9 mouse cellular contexts compared by ENCODE assay signal in genomic region chr2:75883543-75883942, GRCm38 (mm10). TPM values are rescaled to one million over a fixed set of nuclear protein-coding genes. Genes with fewer than 3 reads are reported as not detected.
DNase-seq lines count a peak whose midpoint lies in the region; ATAC-seq and TF ChIP-seq lines count a peak whose summit lies in the region.
"Had no signal": no experiment of that assay in that cellular context is flagged by ENCODE, and none has a peak within 500 bp of the region (broad histone marks: within the 10 kb centered on the region; RNA-seq: fewer than 3 reads in every experiment).

No protein-coding gene starts in this region.

- peak; percentile 60 for DNase-seq in kidney, adult 2 months
- peak; percentile 74 for DNase-seq in MN1 (ENCODE audit: low spot score)
- DNase-seq in cerebellum, adult 18-20 months: peak; percentile 58 to 69
- peak; percentile 28 to 53 for DNase-seq in gastrocnemius, postnatal 4 days (ENCODE audit: low spot score in 2 of 2)
- peak; percentile 28 to 50 for DNase-seq in layer of hippocampus, postnatal 36 days
- peak; percentile 76 for DNase-seq in testis, postnatal 10 days (ENCODE audit: low spot score)

- peaks cover 4% of the 10 kb centered on the region; the same call in 1 of the 2 replicates for H3K36me3 ChIP-seq in kidney, adult 2 months (ENCODE audit: control insufficient read depth, insufficient read depth, low read length)
- peaks cover 30% of the 10 kb centered on the region for H3K36me3 ChIP-seq in kidney, embryonic 15.5 days

- H3K27ac ChIP-seq in kidney, adult 2 months (ENCODE audit: insufficient read depth, low read depth, low read length): no peak overlapping the region
- H3K27ac ChIP-seq in kidney, embryonic 15.5 days: no peak overlapping the region
- H3K27ac ChIP-seq: neural tube, embryonic 12.5 days had no signal

- no peaks in the 10 kb centered on the region for H3K4me1 ChIP-seq in kidney, adult 2 months (ENCODE audit: control insufficient read depth, insufficient read depth, low read length)
- no peaks in the 10 kb centered on the region for H3K4me1 ChIP-seq in kidney, embryonic 15.5 days
- H3K4me1 ChIP-seq: neural tube, embryonic 12.5 days had no signal

- WGBS in kidney, adult 2 months: 41% methylated on average over 1 of the region's 1 CpGs
- 46% methylated on average over 1 of the region's 1 CpGs for WGBS in kidney, embryonic 15.5 days

- no peak overlapping the region for H3K4me3 ChIP-seq in kidney, adult 2 months (ENCODE audit: insufficient read depth, low read depth, low read length)
- no peak overlapping the region for H3K4me3 ChIP-seq in kidney, embryonic 15.5 days (replicated peaks)
- H3K4me3 ChIP-seq: neural tube, embryonic 12.5 days had no signal

- H3K9ac ChIP-seq in kidney, embryonic 15.5 days: no peak overlapping the region
- H3K9ac ChIP-seq: neural tube, embryonic 12.5 days had no signal

- TF ChIP-seq POLR2A in kidney, adult 2 months (IDR thresholded peaks at IDR 0.05; ENCODE audit: low read depth, low read length): no peak

- no peaks in the 10 kb centered on the region for H3K9me3 ChIP-seq in kidney, embryonic 15.5 days (replicated peaks)
- H3K9me3 ChIP-seq: neural tube, embryonic 12.5 days had no signal

- no peak overlapping the region for H3K4me2 ChIP-seq in kidney, embryonic 15.5 days
- H3K4me2 ChIP-seq: neural tube, embryonic 12.5 days had no signal

- no peak for ATAC-seq in kidney, embryonic 15.5 days (replicated peaks; ENCODE audit: low FRiP score)
- peak; percentile 71 for ATAC-seq in monocyte, adult 5-6 weeks (replicated peaks; ENCODE audit: insufficient number of reproducible peaks, low FRiP score, low TSS enrichment, poor library complexity, severe bottlenecking)

- TF ChIP-seq CTCF in kidney, adult 2 months (conservative IDR thresholded peaks at IDR 0.05; ENCODE audit: insufficient read depth, insufficient read length, low read depth, low read length): peak; percentile 84

- H3K27me3 ChIP-seq in kidney, adult 2 months (replicated peaks; ENCODE audit: control insufficient read depth, insufficient read depth, low read length): no peaks in the 10 kb centered on the region
- no peaks in the 10 kb centered on the region for H3K27me3 ChIP-seq in kidney, embryonic 15.5 days
- H3K27me3 ChIP-seq: neural tube, embryonic 12.5 days had no signal

RNA-seq across cellular contexts. Expression of gene Agps, which starts 51.6 kb away (rescaled TPM):
- 13.3 and 14.8 TPM in 2 replicates for polyA plus RNA-seq in kidney, adult 2 months (2012; rRNA removed)
- polyA plus RNA-seq in kidney, embryonic 15.5 days (2015; fragmentation: Nextera tagmentation; extraction: Ambion mirVana): 39.1 and 41.5 TPM in 2 replicates
- total RNA-seq in gastrocnemius, postnatal 4 days (2021): 10 to 100 TPM; 39.8 to 43.9 TPM
- total RNA-seq in layer of hippocampus, postnatal 36 days (2021): 10 to 100 TPM; 43.1 to 44.9 TPM
- total RNA-seq in monocyte, adult 5-6 weeks (2017): 60.0 to 94.2 TPM (median 75.4 TPM) in 3 replicates

RNA-seq across cellular contexts. Expression of gene Ttc30b, which starts 54.8 kb away (rescaled TPM):
- 9.4 and 11.8 TPM in 2 replicates for polyA plus RNA-seq in kidney, adult 2 months (2012; rRNA removed)
- 11.8 and 12.3 TPM in 2 replicates for polyA plus RNA-seq in kidney, embryonic 15.5 days (2015; fragmentation: Nextera tagmentation; extraction: Ambion mirVana)
- 1 to 10 TPM; 6.2 to 6.5 TPM for total RNA-seq in gastrocnemius, postnatal 4 days (2021)
- total RNA-seq in layer of hippocampus, postnatal 36 days (2021): 10 to 100 TPM; 11.6 to 13.5 TPM
- 1.3 to 3.2 TPM (median 2.4 TPM) in 3 replicates for total RNA-seq in monocyte, adult 5-6 weeks (2017)
